Mouse (Mus musculus): Measurements from ENCODE around the gene Mrps21.

GRCm38 (mm10) chr3:95903753-95904502 is 32.6 kb upstream of the Mrps21 start:
- no peak for TF ChIP-seq POLR2A (IDR thresholded peaks at IDR 0.05; ENCODE audit: low read depth, low read length)
- TF ChIP-seq CTCF (IDR thresholded peaks at IDR 0.05; ENCODE audit: extremely low read depth, insufficient read length, insufficient replicate concordance, low read depth, low read length) = no peak

All from small intestine, adult 2 months (tissue).